Mouse (Mus musculus) hindbrain, embryonic 14.5 days (tissue): Measurements from ENCODE around the gene Nsl1. TPM values are rescaled to one million over a fixed set of nuclear protein-coding genes. Genes with fewer than 3 reads are reported as not detected.

ENCODE experiments used
- ATAC-seq: fragments of 200-750 bp; cut with Nextera tagmentation; 2 replicates; pipeline ENCODE4 v1.8.0; 2017; ENCODE audit warnings: moderate number of reproducible peaks, mild to moderate bottlenecking, moderate TSS enrichment, moderate library complexity; ENCODE audit not compliant: low FRiP score
- DNase-seq: peaks from one replicate; pipeline ENCODE4 v3.0.0-alpha.2; 2015; ENCODE audit warnings: low spot score
- H3K27ac ChIP-seq: fragments of 300-500 bp; sonication (generic); 2 replicates; pipeline ENCODE4 v1.5.1; 2014; ENCODE audit warnings: mild to moderate bottlenecking, moderate library complexity
- H3K27me3 ChIP-seq: fragments of 300-500 bp; sonication (generic); 2 replicates; pipeline ENCODE4 v1.6.1; 2014; ENCODE audit warnings: mild to moderate bottlenecking, low read length, mixed read lengths; ENCODE audit not compliant: control insufficient read depth, insufficient read depth
- H3K36me3 ChIP-seq: fragments of 300-500 bp; sonication (generic); replicated peaks from 2 replicates; pipeline ENCODE4 v1.6.1; 2014; ENCODE audit not compliant: control insufficient read depth, insufficient read depth
- H3K4me1 ChIP-seq: fragments of 300-500 bp; sonication (generic); replicated peaks from 2 replicates; pipeline ENCODE4 v1.6.1; 2014; ENCODE audit warnings: antibody characterized with exemption, low read length, mixed read lengths; ENCODE audit not compliant: control insufficient read depth, insufficient read depth
- H3K4me2 ChIP-seq: fragments of 300-500 bp; sonication (generic); replicated peaks from 2 replicates; pipeline ENCODE4 v1.6.1; 2014; ENCODE audit warnings: mild to moderate bottlenecking, moderate library complexity
- H3K4me3 ChIP-seq: fragments of 300-500 bp; sonication (generic); replicated peaks from 2 replicates; pipeline ENCODE4 v1.5.1; 2014; ENCODE audit warnings: mild to moderate bottlenecking, low read length
- H3K9ac ChIP-seq: fragments of 300-500 bp; sonication (generic); 2 replicates; pipeline ENCODE4 v1.6.1; 2014
- H3K9me3 ChIP-seq: fragments of 300-500 bp; sonication (generic); 2 replicates; pipeline ENCODE4 v1.6.1; 2016; ENCODE audit warnings: low read length; ENCODE audit not compliant: control insufficient read depth
- WGBS: fragments of 180-500 bp; shearing (Covaris S2); extraction: QIAGEN DNeasy Blood & Tissue Kit; methylation state at CpG from one replicate; pipeline ENCODE4 v1.1.7; 2014; 5-methylcytosine and 5-hydroxymethylcytosine counted together
- polyA plus RNA-seq: library from polyadenylated mRNA; unstranded; fragments of >200 nt; fragmentation: Nextera tagmentation; extraction: Ambion mirVana; gene quantifications from 2 replicates; pipeline ENCODE4 v1.2.1, GENCODE M21; 2014

Gene Nsl1
- polyA plus RNA-seq, 1 experiment from 2014 or later: 3.6 TPM

GRCm38 (mm10) chr1:191065188-191065587 lies 2.4 kb downstream of the Nsl1 start:
- no peak overlapping the region for H3K9ac ChIP-seq
- no peak overlapping the region for H3K4me2 ChIP-seq
- H3K9me3 ChIP-seq: no peaks in the 10 kb centered on the region
- DNase-seq (no peak), ATAC-seq (no peak)
- H3K27me3 ChIP-seq: no peaks in the 10 kb centered on the region
- H3K4me1 ChIP-seq: peaks cover 7% of the 10 kb centered on the region; the same call in 1 of the 2 replicates
- 94% methylated on average over 4 of the region's 4 CpGs for WGBS
- H3K4me3 ChIP-seq: no peak overlapping the region
- H3K27ac ChIP-seq: no peak overlapping the region
- H3K36me3 ChIP-seq: peaks cover 4% of the 10 kb centered on the region; the same call in 1 of the 2 replicates

DNA sequence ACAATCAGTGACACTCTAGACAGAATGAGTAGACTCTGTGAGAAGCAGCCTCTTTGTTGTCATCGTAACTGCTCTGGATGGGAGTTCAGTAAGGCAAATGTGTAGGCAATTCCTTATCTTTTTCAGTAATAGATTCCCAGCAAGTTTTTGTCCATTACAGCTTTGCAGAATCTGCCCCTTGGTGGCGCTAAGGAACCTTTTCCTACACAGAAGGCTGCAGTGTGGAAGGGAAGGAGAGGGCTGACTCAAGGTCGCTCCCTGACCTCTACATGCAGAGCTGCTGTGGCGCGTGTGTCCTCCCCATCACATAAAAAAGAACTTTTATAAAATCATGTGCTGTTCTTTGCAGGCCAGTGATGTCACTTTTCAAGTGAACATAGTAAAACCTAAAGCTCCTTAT lies 5.6 kb downstream of the Nsl1 start:
- Histone ChIP-seq H3K4me1 (no peaks in the 10 kb centered on the region), H3K27me3 (no peaks in the 10 kb centered on the region), H3K4me2 (no peak overlapping the region), H3K36me3 (peaks cover 8% of the 10 kb centered on the region; the same call in 1 of the 2 replicates), H3K9me3 (no peaks in the 10 kb centered on the region), H3K4me3 (no peak overlapping the region), H3K9ac (no peak overlapping the region), H3K27ac (no peak overlapping the region)
- DNase-seq: no peak
- no peak for ATAC-seq
- 86% methylated on average over 5 of the region's 5 CpGs for WGBS

- Histone ChIP-seq H3K27ac (no peak overlapping the region), H3K36me3 (peaks cover 8% of the 10 kb centered on the region; the same call in 1 of the 2 replicates), H3K4me2 (no peak overlapping the region), H3K9me3 (no peaks in the 10 kb centered on the region), H3K4me1 (no peaks in the 10 kb centered on the region), H3K27me3 (no peaks in the 10 kb centered on the region), H3K4me3 (no peak overlapping the region), H3K9ac (no peak overlapping the region)
- 87% methylated on average over 4 of the region's 4 CpGs for WGBS
- ATAC-seq: no peak
- no peak for DNase-seq
Measured at GRCm38 (mm10) chr1:191070259-191070658, 7.4 kb downstream of the Nsl1 start.

- Histone ChIP-seq H3K27me3 (no peaks in the 10 kb centered on the region), H3K9ac (no peak overlapping the region), H3K4me3 (no peak overlapping the region), H3K27ac (no peak overlapping the region), H3K4me1 (no peaks in the 10 kb centered on the region), H3K4me2 (no peak overlapping the region), H3K36me3 (peaks cover 8% of the 10 kb centered on the region; the same call in 1 of the 2 replicates), H3K9me3 (no peaks in the 10 kb centered on the region)
- ATAC-seq: no peak
- DNase-seq: no peak
- 91% methylated on average over 6 of the region's 6 CpGs for WGBS
Measured at GRCm38 (mm10) chr1:191071613-191072012, 8.8 kb downstream of the Nsl1 start.

DNA sequence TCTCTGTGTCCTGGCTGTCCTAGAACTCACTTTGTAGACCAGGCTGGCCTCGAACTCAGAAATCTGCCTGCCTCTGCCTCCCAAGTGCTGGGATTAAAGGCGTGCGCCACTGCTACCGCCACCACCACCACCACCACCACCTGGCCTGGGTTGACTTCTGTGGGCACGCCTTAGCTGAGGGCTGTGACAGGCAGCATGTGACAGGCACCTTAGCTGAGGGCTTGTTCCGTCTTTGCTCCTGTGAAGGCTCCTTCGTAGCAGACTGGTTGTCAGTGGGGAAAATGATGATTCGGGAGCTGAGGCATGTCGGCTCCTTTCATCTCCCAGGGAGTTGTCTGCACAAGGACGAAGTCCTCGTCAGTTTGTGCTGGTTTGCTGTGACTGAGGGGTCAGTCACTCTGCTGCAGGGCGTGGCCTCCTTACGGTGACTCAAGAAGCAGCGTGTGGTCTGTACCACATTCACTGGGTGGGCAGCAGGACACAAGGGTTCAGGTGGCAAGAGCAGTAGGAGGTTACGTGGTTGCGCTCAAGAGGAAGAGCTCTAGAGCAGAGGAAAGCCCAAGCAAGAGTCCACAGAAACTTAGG lies 9.6 kb downstream of the Nsl1 start:
- H3K27ac ChIP-seq: no peak overlapping the region
- no peaks in the 10 kb centered on the region for H3K9me3 ChIP-seq
- no peak overlapping the region for H3K9ac ChIP-seq
- no peak for ATAC-seq
- no peak overlapping the region for H3K4me3 ChIP-seq
- no peaks in the 10 kb centered on the region for H3K4me1 ChIP-seq
- peaks cover 8% of the 10 kb centered on the region for H3K36me3 ChIP-seq
- WGBS: 93% methylated on average over 16 of the region's 16 CpGs
- no peaks in the 10 kb centered on the region for H3K27me3 ChIP-seq
- DNase-seq: no peak
- no peak overlapping the region for H3K4me2 ChIP-seq

- no peak for ATAC-seq
- WGBS: 78% methylated on average over 6 of the region's 6 CpGs
Measured at GRCm38 (mm10) chr1:191073001-191073400, 10.2 kb downstream of the Nsl1 start.

DNA sequence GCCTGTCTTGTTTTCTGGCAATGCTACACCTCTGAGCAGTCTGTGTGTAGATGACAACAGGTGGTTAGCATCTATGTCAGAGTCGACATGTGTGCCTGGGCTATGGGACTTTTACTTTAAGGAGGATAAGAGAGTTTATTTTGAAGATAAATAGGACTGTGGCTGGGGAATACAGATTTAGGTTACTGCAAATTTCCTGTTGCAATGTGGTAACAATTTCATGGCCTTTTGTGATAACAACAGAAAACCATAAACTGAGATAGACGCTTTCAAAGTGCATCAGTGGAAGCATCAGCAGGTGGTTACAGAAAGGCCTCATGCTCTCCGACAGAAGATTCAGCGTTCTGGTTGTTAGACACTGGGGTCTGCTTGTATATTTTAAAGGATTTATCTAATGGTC lies 10.7 kb downstream of the Nsl1 start:
- Histone ChIP-seq H3K4me1 (no peaks in the 10 kb centered on the region), H3K9ac (no peak overlapping the region), H3K27me3 (no peaks in the 10 kb centered on the region), H3K27ac (no peak overlapping the region), H3K4me2 (no peak overlapping the region), H3K36me3 (peaks cover 8% of the 10 kb centered on the region), H3K4me3 (no peak overlapping the region), H3K9me3 (no peaks in the 10 kb centered on the region)
- DNase-seq (no peak), ATAC-seq (no peak)
- WGBS: 90% methylated on average over 4 of the region's 4 CpGs

More at GRCm38 (mm10) chr1:191073001-191073400, 10.2 kb downstream of the Nsl1 start:
- Histone ChIP-seq H3K4me3 (no peak overlapping the region), H3K36me3 (peaks cover 8% of the 10 kb centered on the region), H3K27me3 (no peaks in the 10 kb centered on the region), H3K4me1 (no peaks in the 10 kb centered on the region), H3K27ac (no peak overlapping the region), H3K9me3 (no peaks in the 10 kb centered on the region), H3K4me2 (no peak overlapping the region), H3K9ac (no peak overlapping the region)
- DNase-seq: no peak

DNA sequence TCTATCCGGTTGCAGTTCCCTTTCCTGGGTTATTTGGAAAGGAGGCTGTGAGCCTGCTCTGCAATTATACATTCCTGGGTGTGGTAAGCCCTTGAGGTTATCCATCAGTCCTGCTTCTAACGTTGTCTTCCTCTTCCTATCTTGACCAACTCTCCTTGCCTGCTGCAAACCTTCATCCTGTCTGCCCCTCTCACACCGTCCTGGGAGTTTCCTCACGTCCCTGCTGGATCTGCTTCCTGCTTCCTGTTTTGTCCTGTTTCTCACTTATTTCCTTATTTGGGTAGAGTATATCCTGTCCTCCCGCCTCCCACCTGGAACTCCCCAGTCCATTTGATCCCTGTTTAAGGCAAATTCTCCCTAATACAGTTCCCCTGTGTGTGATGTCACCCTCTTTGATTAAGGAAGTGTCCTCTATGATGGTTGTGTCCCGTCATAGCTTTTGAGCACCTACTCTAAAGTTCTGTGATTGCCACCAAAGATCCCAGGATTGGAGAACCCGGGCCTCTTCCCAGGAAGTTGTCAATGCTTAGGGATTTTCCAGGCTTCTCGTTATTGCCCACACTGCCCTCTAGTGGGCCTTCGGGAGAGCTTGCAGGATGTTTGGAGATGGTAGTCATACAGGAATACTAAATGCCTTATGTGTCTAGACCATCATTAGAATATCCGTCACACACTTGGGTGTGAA lies 12.5 kb downstream of the Nsl1 start:
- ATAC-seq (no peak), DNase-seq (peak; percentile 80)
- no peak overlapping the region for H3K27ac ChIP-seq
- no peaks in the 10 kb centered on the region for H3K4me1 ChIP-seq
- peaks cover 3% of the 10 kb centered on the region for H3K36me3 ChIP-seq
- no peaks in the 10 kb centered on the region for H3K27me3 ChIP-seq
- 66% methylated on average over 10 of the region's 10 CpGs for WGBS
- H3K9me3 ChIP-seq: no peaks in the 10 kb centered on the region
- H3K4me3 ChIP-seq: no peak overlapping the region
- no peak overlapping the region for H3K9ac ChIP-seq
- no peak overlapping the region for H3K4me2 ChIP-seq

GRCm38 (mm10) chr1:191083230-191083629 lies 20.4 kb downstream of the Nsl1 start:
- 94% methylated on average over 8 of the region's 8 CpGs for WGBS
- no peak overlapping the region for H3K4me2 ChIP-seq
- no peak overlapping the region for H3K9ac ChIP-seq
- no peaks in the 10 kb centered on the region for H3K9me3 ChIP-seq
- H3K4me1 ChIP-seq: no peaks in the 10 kb centered on the region
- no peak overlapping the region for H3K27ac ChIP-seq
- H3K36me3 ChIP-seq: no peaks in the 10 kb centered on the region; the same call in 1 of the 2 replicates
- DNase-seq (no peak), ATAC-seq (no peak)
- H3K4me3 ChIP-seq: no peak overlapping the region
- no peaks in the 10 kb centered on the region for H3K27me3 ChIP-seq
